Mouse (Mus musculus): ENCODE data around the gene Tspan9. TPM values are rescaled to one million over a fixed set of nuclear protein-coding genes. Genes with fewer than 3 reads are reported as not detected.

Tspan9 gene
- polyA plus RNA-seq, 1 experiment from 2014 or later: 102 TPM

- no peak overlapping the region for H3K4me2 ChIP-seq (ENCODE audit: low read length)
- 55% methylated on average over 15 of the region's 15 CpGs for WGBS
- H3K36me3 ChIP-seq (ENCODE audit: insufficient read depth, low read length): no peaks in the 10 kb centered on the region
- H3K4me1 ChIP-seq (replicated peaks; ENCODE audit: insufficient read depth, low read length): peaks cover 27% of the 10 kb centered on the region
- no peak overlapping the region for H3K9ac ChIP-seq (ENCODE audit: low read depth, low read length)
- H3K9me3 ChIP-seq (replicated peaks; ENCODE audit: low read length): no peaks in the 10 kb centered on the region
- DNase-seq (ENCODE audit: low spot score) (no peak), ATAC-seq (replicated peaks; ENCODE audit: low FRiP score, low read depth) (no peak)
- no peak for TF ChIP-seq CTCF (IDR thresholded peaks at IDR 0.05; ENCODE audit: low read depth)
- H3K27ac ChIP-seq: no peak overlapping the region
- H3K4me3 ChIP-seq (replicated peaks; ENCODE audit: low read depth, low read length): no peak overlapping the region
- no peaks in the 10 kb centered on the region for H3K27me3 ChIP-seq (ENCODE audit: insufficient read depth, low read length)
Observed at GRCm38 (mm10) chr6:128093856-128094628, 49.4 kb downstream of the Tspan9 start.

- H3K36me3 ChIP-seq (ENCODE audit: insufficient read depth, low read length): no peaks in the 10 kb centered on the region
- ATAC-seq (replicated peaks; ENCODE audit: low FRiP score, low read depth): no peak
- H3K9ac ChIP-seq (ENCODE audit: low read depth, low read length): no peak overlapping the region
- H3K4me1 ChIP-seq (replicated peaks; ENCODE audit: insufficient read depth, low read length): peaks cover 26% of the 10 kb centered on the region
- no peak for DNase-seq (ENCODE audit: low spot score)
- 75% methylated on average over 5 of the region's 5 CpGs for WGBS
- H3K27ac ChIP-seq: 0 out of 2 replicates have a peak overlapping the region, but pooled peaks have one; percentile 11
- H3K4me3 ChIP-seq (replicated peaks; ENCODE audit: low read depth, low read length): no peak overlapping the region
- H3K4me2 ChIP-seq (ENCODE audit: low read length): no peak overlapping the region
- no peaks in the 10 kb centered on the region for H3K27me3 ChIP-seq (ENCODE audit: insufficient read depth, low read length)
- no peak for TF ChIP-seq CTCF (IDR thresholded peaks at IDR 0.05; ENCODE audit: low read depth)
- H3K9me3 ChIP-seq (replicated peaks; ENCODE audit: low read length): no peaks in the 10 kb centered on the region
Observed at GRCm38 (mm10) chr6:128092621-128093020, 50.8 kb downstream of the Tspan9 start.

GRCm38 (mm10) chr6:128091833-128092166 is 51.6 kb downstream of the Tspan9 start:
- no peak overlapping the region for H3K4me2 ChIP-seq (ENCODE audit: low read length)
- H3K27ac ChIP-seq: no peak overlapping the region
- no peaks in the 10 kb centered on the region for H3K27me3 ChIP-seq (ENCODE audit: insufficient read depth, low read length)
- ATAC-seq (replicated peaks; ENCODE audit: low FRiP score, low read depth) (no peak), DNase-seq (ENCODE audit: low spot score) (no peak)
- H3K36me3 ChIP-seq (ENCODE audit: insufficient read depth, low read length): no peaks in the 10 kb centered on the region
- no peak overlapping the region for H3K4me3 ChIP-seq (replicated peaks; ENCODE audit: low read depth, low read length)
- H3K4me1 ChIP-seq (replicated peaks; ENCODE audit: insufficient read depth, low read length): peaks cover 26% of the 10 kb centered on the region
- WGBS: 71% methylated on average over 4 of the region's 4 CpGs
- no peak; the same call in 1 of the 2 replicates for TF ChIP-seq CTCF (IDR thresholded peaks at IDR 0.05; ENCODE audit: low read depth)
- no peak overlapping the region for H3K9ac ChIP-seq (ENCODE audit: low read depth, low read length)
- no peaks in the 10 kb centered on the region for H3K9me3 ChIP-seq (replicated peaks; ENCODE audit: low read length)

- H3K9me3 ChIP-seq (replicated peaks; ENCODE audit: low read length): no peaks in the 10 kb centered on the region
- no peak overlapping the region for H3K4me3 ChIP-seq (replicated peaks; ENCODE audit: low read depth, low read length)
- no peaks in the 10 kb centered on the region for H3K36me3 ChIP-seq (ENCODE audit: insufficient read depth, low read length)
- DNase-seq (ENCODE audit: low spot score) (peak; percentile 77), ATAC-seq (replicated peaks; ENCODE audit: low FRiP score, low read depth) (peak; percentile 35; the same call in 1 of the 2 replicates)
- no peak overlapping the region; the same call in 1 of the 2 replicates for H3K9ac ChIP-seq (ENCODE audit: low read depth, low read length)
- H3K27me3 ChIP-seq (ENCODE audit: insufficient read depth, low read length): no peaks in the 10 kb centered on the region
- no peak overlapping the region for H3K27ac ChIP-seq
- 21% methylated on average over 6 of the region's 6 CpGs for WGBS
- TF ChIP-seq CTCF (IDR thresholded peaks at IDR 0.05; ENCODE audit: low read depth): peak; percentile 91
- H3K4me1 ChIP-seq (replicated peaks; ENCODE audit: insufficient read depth, low read length): peaks cover 26% of the 10 kb centered on the region
- H3K4me2 ChIP-seq (ENCODE audit: low read length): no peak overlapping the region
Observed at GRCm38 (mm10) chr6:128090985-128091832, 52.2 kb downstream of the Tspan9 start.

GRCm38 (mm10) chr6:128089770-128090702 is 53.4 kb downstream of the Tspan9 start:
- ATAC-seq (replicated peaks; ENCODE audit: low FRiP score, low read depth) (no peak), DNase-seq (ENCODE audit: low spot score) (peak; percentile 73)
- H3K36me3 ChIP-seq (ENCODE audit: insufficient read depth, low read length): no peaks in the 10 kb centered on the region
- H3K27me3 ChIP-seq (ENCODE audit: insufficient read depth, low read length): no peaks in the 10 kb centered on the region
- H3K4me3 ChIP-seq (replicated peaks; ENCODE audit: low read depth, low read length): no peak overlapping the region
- no peak overlapping the region for H3K4me2 ChIP-seq (ENCODE audit: low read length)
- no peak overlapping the region for H3K27ac ChIP-seq
- no peak for TF ChIP-seq CTCF (IDR thresholded peaks at IDR 0.05; ENCODE audit: low read depth)
- 68% methylated on average over 13 of the region's 13 CpGs for WGBS
- no peaks in the 10 kb centered on the region for H3K9me3 ChIP-seq (replicated peaks; ENCODE audit: low read length)
- H3K4me1 ChIP-seq (replicated peaks; ENCODE audit: insufficient read depth, low read length): peaks cover 26% of the 10 kb centered on the region
- H3K9ac ChIP-seq (ENCODE audit: low read depth, low read length): no peak overlapping the region

All from kidney, postnatal 0 days (tissue).